Mouse (Mus musculus) heart, postnatal 25 days (tissue): ENCODE data around the gene Olfr1094. TPM values are rescaled to one million over a fixed set of nuclear protein-coding genes. Genes with fewer than 3 reads are reported as not detected.

ENCODE experiments used
- DNase-seq: peaks from one replicate; pipeline ENCODE4 v3.0.0; 2022; ENCODE audit warnings: low spot score
- intact Hi-C: fragments of 180-260 bp; cut with DNase I; formaldehyde crosslinking; loops from one replicate; pipeline ENCODE4 v1.15.1; 2025
- total RNA-seq, 2 experiments: library from RNA; stranded (reverse); gene quantifications; 2 replicates each; pipeline ENCODE4 v1.2.3; 2021

Olfr1094 gene
- not detected for total RNA-seq

- intact Hi-C loops: no loop called here
- DNase-seq: no peak
Observed at GRCm38 (mm10) chr2:86824363-86824762, at the start of gene Olfr1094. Gene Olfr1094 (plus strand): TSS chr2:86824663.

DNA sequence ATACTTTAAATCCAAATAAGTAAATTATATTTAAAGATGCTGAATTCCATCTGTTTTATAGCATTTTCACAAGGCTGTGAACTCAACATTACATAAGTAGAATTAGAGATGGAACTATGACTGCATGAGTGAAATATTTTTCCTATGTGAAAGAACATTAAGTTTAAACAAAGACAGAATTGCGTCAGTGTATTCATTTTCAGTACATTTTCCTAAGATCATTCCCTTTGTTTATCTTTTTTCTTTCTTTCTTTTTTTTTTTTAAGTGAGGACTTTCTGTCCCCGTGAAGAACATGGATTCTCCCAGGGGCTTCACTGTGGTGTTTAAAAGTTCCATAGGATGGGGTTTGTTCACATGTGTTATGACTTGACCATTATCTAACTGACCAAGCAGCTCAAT is 42.3 kb upstream of the Olfr1094 start, which contains the start of gene Olfr1093:
Gene Olfr1093 (plus strand): TSS at position 301 of the 400 bp plus-strand sequence.
- intact Hi-C loops: no loop called here
- DNase-seq: no peak

DNA sequence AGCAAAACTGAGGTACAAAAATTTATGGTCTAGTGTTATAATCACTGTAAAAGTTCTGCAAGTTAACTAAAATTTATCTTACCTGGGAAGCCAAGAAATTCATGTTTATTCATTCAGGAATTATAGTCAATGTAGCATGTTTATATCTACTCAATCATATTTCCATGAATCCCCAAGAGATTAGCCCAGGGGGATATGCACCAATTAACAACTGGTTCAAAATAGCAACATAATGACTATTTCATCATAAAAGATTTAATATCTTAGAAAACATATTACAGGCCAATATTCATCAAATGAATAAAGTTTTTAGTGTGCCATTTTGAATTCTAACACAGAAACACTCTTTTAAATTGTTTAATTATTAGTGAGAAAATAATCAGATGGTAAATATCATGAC is 14.5 kb upstream of the Olfr1094 start, which contains the start of gene Olfr141:
Gene Olfr141 (minus strand): TSS at position 101 of the 400 bp plus-strand sequence.
- DNase-seq: no peak
- intact Hi-C loops: no loop called here

- DNase-seq: no peak
- intact Hi-C loops: no loop called here
Observed at GRCm38 (mm10) chr2:86851596-86851995, 27.1 kb downstream of the Olfr1094 start, which contains the start of gene Olfr1095. Gene Olfr1095 (minus strand): TSS chr2:86851696.

DNA sequence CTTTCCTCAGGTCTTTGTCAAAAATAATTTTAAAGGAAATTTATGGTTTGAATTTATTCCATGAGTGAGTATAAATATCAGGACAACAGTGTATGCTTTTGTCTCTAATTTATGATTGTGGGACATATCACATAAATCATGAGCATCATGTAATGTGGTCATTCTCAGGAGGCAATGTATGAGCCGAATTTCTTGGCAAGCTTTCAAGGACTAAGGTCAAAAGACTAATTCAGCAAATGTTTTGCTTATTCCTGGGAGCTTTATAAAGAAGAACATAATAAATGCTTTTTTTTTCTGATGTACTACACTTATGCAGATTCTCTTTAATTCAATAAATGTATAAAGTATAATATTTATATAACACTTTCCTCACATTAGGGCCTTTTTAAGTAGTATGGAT is 50.2 kb downstream of the Olfr1094 start, which contains the start of gene Gm13723:
Gene Gm13723 (minus strand): TSS at position 101 of the 400 bp plus-strand sequence.
- intact Hi-C loops: no loop called here
- no peak for DNase-seq

Other genes starting within 250 kb of the Olfr1094 start
- not detected for gene Olfr1082, start 225.7 kb upstream of the Olfr1094 start, total RNA-seq
- gene Olfr1084, start 184.9 kb upstream of the Olfr1094 start, total RNA-seq: not detected
- not detected for gene Olfr1085, start 162.6 kb upstream of the Olfr1094 start, total RNA-seq
- gene Olfr1086, start 144.6 kb upstream of the Olfr1094 start, total RNA-seq: not detected
- gene Olfr1087, start 126.3 kb upstream of the Olfr1094 start, total RNA-seq: not detected
- gene Olfr1089, start 91.0 kb upstream of the Olfr1094 start, total RNA-seq: not detected
- not detected for gene Olfr1090, start 65.7 kb upstream of the Olfr1094 start, total RNA-seq
- gene Olfr1093, start 42.2 kb upstream of the Olfr1094 start, total RNA-seq: not detected
- not detected for gene Olfr141, start 14.6 kb upstream of the Olfr1094 start, total RNA-seq
- gene Olfr1095, start 27.0 kb downstream of the Olfr1094 start, total RNA-seq: not detected
- gene Gm13723, start 50.1 kb downstream of the Olfr1094 start, total RNA-seq: not detected
- gene Olfr1097, start 67.6 kb downstream of the Olfr1094 start, total RNA-seq: not detected
- gene Olfr1098, start 99.9 kb downstream of the Olfr1094 start, total RNA-seq: not detected
- not detected for gene Olfr1099, start 136.0 kb downstream of the Olfr1094 start, total RNA-seq
- not detected for gene Olfr1100, start 155.3 kb downstream of the Olfr1094 start, total RNA-seq
- gene Olfr1101, start 166.6 kb downstream of the Olfr1094 start, total RNA-seq: not detected
- not detected for gene Olfr1102, start 173.7 kb downstream of the Olfr1094 start, total RNA-seq
- gene Olfr1104, start 202.4 kb downstream of the Olfr1094 start, total RNA-seq: not detected
- not detected for gene Olfr1105, start 211.9 kb downstream of the Olfr1094 start, total RNA-seq
- not detected for gene Olfr1106, start 227.6 kb downstream of the Olfr1094 start, total RNA-seq